Mouse (Mus musculus) adrenal gland, postnatal 10 days (tissue): ENCODE measurements around the gene Fibp. TPM values are rescaled to one million over a fixed set of nuclear protein-coding genes. Genes with fewer than 3 reads are reported as not detected.
"Not testable (repeated sequence)": the region's sequence is repeated elsewhere in the genome, so short reads cannot be mapped to it uniquely, and the experiment has no call there.

Experiments used
- DNase-seq: peaks from one replicate; pipeline ENCODE4 v3.0.0; 2021; ENCODE audit warnings: mixed read lengths
- total RNA-seq, 2 experiments: library from RNA; stranded (reverse); gene quantifications; 2 replicates each; pipeline ENCODE4 v1.2.3; 2021

Fibp gene
- total RNA-seq, 2 experiments from 2014 or later, result 74.9 to 99.3 TPM

DNA sequence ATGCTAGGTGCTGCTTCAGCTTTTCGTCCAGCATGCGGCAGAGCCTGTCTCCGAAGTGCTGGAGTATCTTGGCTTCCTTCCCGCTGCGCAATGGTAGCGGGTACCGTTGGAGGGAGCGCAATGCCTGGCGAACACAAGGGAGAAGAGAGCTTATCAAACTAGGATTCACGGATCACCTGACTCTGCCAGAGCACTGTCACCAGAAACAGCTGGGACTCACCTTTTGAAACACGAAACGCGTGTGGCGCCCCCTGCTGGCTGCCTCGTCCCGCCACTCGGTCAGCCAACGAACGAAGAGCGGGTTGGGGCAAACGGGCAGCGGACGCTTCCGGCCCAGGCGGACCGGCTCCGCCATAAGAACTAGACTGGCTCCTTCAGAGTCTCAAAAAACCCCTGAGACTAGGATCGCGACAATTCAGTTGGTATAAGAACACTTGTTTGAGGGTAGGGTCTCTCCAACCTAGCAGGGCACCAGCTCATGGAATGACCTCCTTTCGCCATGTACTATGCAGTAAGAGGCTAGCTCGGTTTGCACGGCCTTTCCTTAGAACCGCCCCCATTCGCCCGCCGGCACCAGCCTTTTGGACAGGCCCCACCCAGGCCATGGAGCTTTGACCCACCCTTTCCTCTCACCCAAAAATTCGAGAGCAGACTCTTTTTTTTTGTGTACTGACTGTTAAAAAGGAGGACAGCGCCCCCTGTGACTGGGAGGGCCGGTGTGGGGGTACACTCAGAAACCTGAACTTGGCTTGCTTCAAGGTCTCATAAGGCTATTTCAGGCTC, 27.5 kb downstream of the Fibp start, which contains the start of gene Mus81:
Gene Mus81 (minus strand): TSS at position 635 of the 783 bp plus-strand sequence.
- peak; percentile 98 for DNase-seq

DNA sequence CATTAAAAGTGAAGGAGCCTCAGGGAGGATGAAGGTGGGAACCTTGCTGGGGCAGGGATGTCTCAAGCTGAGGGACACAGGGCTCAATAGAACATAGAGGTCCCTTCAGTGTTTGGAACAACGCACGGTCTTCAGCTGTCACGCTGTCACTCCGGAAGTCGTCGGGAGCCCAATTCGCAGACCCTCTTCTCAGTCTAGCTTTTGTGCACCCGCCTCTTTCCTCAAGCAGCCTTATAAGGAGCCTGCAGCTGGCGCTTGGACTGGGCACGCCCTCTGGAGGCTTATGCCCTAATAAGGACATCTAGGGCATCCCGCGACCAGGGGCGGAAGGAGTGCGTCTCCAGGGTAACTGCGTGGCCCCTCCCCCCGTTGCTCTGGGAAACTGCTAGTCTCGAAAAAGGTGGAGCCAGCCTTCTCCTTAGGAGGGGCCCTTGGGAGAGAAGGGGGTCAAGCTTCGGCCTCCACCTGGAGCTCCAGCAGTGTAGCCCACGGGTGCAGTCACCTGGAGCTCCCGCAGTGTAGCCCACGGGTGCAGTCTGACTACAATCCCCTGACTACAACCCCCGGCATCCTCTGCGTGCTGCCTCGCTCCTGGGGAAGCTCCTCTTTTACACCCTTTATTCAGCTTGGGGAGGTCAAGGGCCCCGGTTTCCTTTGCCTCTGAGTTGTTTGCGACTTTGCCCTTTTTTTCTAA, 28.6 kb downstream of the Fibp start:
- peak; percentile 97 for DNase-seq

GRCm38 (mm10) chr19:5489721-5490120, 29.3 kb downstream of the Fibp start:
- DNase-seq, result not testable (repeated sequence)

GRCm38 (mm10) chr19:5490313-5490897, 30.0 kb downstream of the Fibp start, which contains the start of gene Cfl1:
Cfl1 (plus strand) TSS chr19:5490455.
- peak; percentile 96 for DNase-seq

GRCm38 (mm10) chr19:5490898-5491708, 30.7 kb downstream of the Fibp start:
- peak; percentile 91 for DNase-seq

DNA sequence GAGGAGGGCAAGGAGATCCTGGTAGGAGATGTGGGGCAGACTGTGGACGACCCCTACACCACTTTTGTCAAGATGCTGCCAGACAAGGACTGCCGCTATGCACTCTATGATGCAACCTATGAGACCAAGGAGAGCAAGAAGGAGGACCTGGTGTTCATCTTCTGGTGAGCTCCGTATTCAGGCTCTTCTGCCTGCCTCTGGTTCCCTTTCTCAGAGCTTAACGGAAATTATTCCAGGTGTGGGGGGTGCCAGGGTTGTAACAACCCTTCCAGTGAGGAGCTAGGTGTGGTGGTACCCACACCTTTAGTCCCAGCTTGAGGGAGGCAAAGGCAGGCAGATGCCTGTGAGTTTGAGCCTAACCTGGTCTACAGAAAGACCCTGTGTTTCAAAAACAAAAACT, 32.2 kb downstream of the Fibp start:
- no peak for DNase-seq

DNA sequence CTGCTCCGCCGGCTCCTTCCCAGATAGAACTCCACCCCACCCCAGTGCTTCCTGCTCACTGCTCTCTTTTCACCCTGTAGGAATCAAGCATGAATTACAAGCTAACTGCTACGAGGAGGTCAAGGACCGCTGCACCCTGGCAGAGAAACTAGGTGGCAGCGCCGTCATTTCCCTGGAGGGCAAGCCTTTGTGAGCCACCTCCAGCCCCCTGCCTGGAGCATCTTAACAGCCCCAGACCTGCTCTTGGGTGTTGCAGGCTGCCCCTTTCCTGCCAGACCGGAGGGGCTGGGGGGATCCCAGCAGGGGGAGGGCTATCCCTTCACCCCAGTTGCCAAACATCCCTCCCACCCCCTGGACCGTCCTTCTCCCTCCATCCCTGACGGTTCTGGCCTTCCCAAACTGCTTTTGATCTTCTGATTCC, 32.9 kb downstream of the Fibp start:
- not testable (repeated sequence) for DNase-seq

GRCm38 (mm10) chr19:5494314-5494713, 33.9 kb downstream of the Fibp start:
- DNase-seq, result no peak

GRCm38 (mm10) chr19:5495353-5496051, 35.1 kb downstream of the Fibp start:
- DNase-seq, result no peak

- no peak for DNase-seq
These were observed 35.6 kb downstream of the Fibp start for GRCm38 (mm10) chr19:5496052-5496370.

GRCm38 (mm10) chr19:5500330-5500875, 40.0 kb downstream of the Fibp start:
- no peak for DNase-seq

DNA sequence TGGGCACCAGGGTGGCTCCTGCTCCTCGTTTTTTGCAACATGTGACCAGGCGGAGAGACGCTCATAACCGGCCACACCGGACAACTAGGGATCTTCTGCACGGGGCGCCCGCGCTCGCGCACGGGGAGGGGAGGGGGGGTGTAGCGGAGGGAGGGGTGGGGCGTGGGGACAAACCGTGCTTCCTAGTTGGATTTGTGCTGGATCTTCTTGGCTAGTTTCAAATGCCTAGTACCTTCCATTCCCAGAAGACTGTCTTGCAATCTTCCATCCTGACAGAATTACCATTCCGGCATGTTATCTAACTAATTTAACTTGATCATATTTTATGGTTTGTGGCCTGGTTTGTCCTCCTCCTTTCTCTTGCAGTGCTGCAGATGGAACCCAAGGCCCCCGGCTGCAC, 43.3 kb downstream of the Fibp start, which contains the start of gene 1700020D05Rik:
Gene 1700020D05Rik (minus strand): TSS at position 101 of the 400 bp plus-strand sequence.
- DNase-seq, result no peak

GRCm38 (mm10) chr19:5510031-5511026, 49.9 kb downstream of the Fibp start, which contains the start of gene Snx32:
Snx32 (minus strand) TSS chr19:5510538.
- peak; percentile 97 for DNase-seq

DNA sequence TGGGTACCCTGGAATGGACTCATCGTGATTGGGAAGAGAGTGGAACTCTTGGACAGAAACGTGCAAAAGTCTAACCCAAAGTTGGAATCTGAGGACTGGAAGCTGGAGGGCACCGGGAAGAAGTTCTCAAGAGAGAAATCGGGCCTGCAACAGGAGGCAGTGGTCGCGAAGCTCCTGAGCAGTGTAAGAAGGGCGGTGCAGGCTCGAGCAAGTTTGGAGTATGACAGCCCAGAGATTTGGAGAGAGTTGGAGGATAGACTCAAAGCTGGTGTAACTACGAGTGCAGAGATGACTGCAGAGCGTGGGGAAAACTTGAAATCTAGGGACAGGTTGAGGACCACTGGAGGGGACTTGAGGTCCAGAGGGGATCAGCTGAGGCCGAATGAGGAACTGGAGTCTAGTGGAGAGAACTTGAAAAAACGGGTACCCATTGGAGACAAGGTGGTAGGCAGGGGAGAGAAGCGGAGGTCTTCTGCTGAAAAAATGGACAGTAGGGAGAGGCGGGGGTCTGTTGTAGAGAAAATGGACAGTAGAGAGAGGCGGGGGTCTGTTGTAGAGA, 50.7 kb downstream of the Fibp start:
- no peak for DNase-seq

GRCm38 (mm10) chr19:5512091-5513004, 51.9 kb downstream of the Fibp start:
- no peak for DNase-seq

GRCm38 (mm10) chr19:5513005-5513349, 52.6 kb downstream of the Fibp start:
- DNase-seq, result no peak
